Mouse (Mus musculus) midbrain, embryonic 12.5 days (tissue): Measurements from ENCODE around the gene Skiv2l. TPM values are rescaled to one million over a fixed set of nuclear protein-coding genes. Genes with fewer than 3 reads are reported as not detected.

ENCODE experiments used
- ATAC-seq: fragments of 200-750 bp; cut with Nextera tagmentation; 2 replicates; pipeline ENCODE4 v1.8.0; 2017; ENCODE audit warnings: low read depth, moderate TSS enrichment, moderate library complexity; ENCODE audit not compliant: low FRiP score
- H3K27ac ChIP-seq: fragments of 300-500 bp; sonication (generic); replicated peaks from 2 replicates; pipeline ENCODE4 v1.5.1; 2016; ENCODE audit warnings: mild to moderate bottlenecking
- H3K27me3 ChIP-seq: fragments of 300-500 bp; sonication (generic); 2 replicates; pipeline ENCODE4 v1.6.1; 2016; ENCODE audit warnings: mild to moderate bottlenecking
- H3K36me3 ChIP-seq: fragments of 300-500 bp; sonication (generic); 2 replicates; pipeline ENCODE4 v1.6.1; 2016
- H3K4me1 ChIP-seq: fragments of 300-500 bp; sonication (generic); 2 replicates; pipeline ENCODE4 v1.6.1; 2016
- H3K4me2 ChIP-seq: fragments of 300-500 bp; sonication (generic); replicated peaks from 2 replicates; pipeline ENCODE4 v1.6.1; 2016; ENCODE audit warnings: mild to moderate bottlenecking, moderate library complexity
- H3K4me3 ChIP-seq: fragments of 300-500 bp; sonication (generic); 2 replicates; pipeline ENCODE4 v1.5.1; 2016; ENCODE audit warnings: mild to moderate bottlenecking
- H3K9ac ChIP-seq: fragments of 300-500 bp; sonication (generic); replicated peaks from 2 replicates; pipeline ENCODE4 v1.6.1; 2016; ENCODE audit warnings: mild to moderate bottlenecking, moderate library complexity
- H3K9me3 ChIP-seq: fragments of 300-500 bp; sonication (generic); 2 replicates; pipeline ENCODE4 v1.6.1; 2016; ENCODE audit warnings: mild to moderate bottlenecking
- WGBS: fragments of 180-500 bp; shearing (Covaris S2); methylation state at CpG from one replicate; pipeline ENCODE4 v1.1.7; 2016; 5-methylcytosine and 5-hydroxymethylcytosine counted together
- microRNA-seq: library from miRNA; unstranded; fragments of <30 nt; microRNA quantifications from one replicate; pipeline ENCODE4, GENCODE M21; 2017
- polyA plus RNA-seq: library from polyadenylated mRNA; unstranded; fragments of >200 nt; fragmentation: Nextera tagmentation; extraction: Ambion mirVana; gene quantifications from 2 replicates; pipeline ENCODE4 v1.2.1, GENCODE M21; 2016

Skiv2l gene
- polyA plus RNA-seq, 1 experiment from 2014 or later, result 71.5 TPM

DNA sequence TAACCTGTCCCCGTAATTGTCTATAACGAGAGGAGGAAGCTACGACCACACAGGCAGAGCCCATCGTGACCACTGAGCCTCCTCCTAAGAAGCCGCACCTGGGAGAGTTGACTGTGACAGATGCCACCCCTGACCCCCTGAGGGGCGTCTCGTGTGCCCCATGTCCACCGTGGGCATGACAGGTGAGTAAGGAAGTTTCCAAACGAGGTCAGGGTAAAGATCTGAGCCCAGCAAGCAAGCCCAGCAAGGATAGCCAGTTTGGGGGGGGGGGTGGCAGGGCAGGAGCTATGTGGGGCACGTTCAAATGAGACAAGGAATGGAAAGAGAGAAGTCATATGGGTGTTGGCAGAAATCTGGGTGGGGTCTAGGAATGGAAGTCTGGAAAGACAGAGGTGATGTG lies 55.0 kb downstream of the Skiv2l start:
- no peak overlapping the region for H3K9ac ChIP-seq
- 0 out of 2 replicates have a peak, but pooled peaks cover 7% of the 10 kb centered on the region for H3K9me3 ChIP-seq
- no peak overlapping the region for H3K4me2 ChIP-seq
- WGBS, result 84% methylated on average over 10 of the region's 10 CpGs
- no peak overlapping the region for H3K27ac ChIP-seq
- H3K27me3 ChIP-seq, result no peaks in the 10 kb centered on the region
- H3K4me3 ChIP-seq, result no peak overlapping the region
- H3K4me1 ChIP-seq, result no peaks in the 10 kb centered on the region
- no peaks in the 10 kb centered on the region for H3K36me3 ChIP-seq
- ATAC-seq, result no peak

Small RNAs within 50 kb of the gene (microRNA-seq; reads per million reads assigned to microRNA genes)
- gene Mir6970, result 1.9 reads per million
- 1.9 reads per million for gene Mir6971
- gene Mir6972, result not detected

Other genes starting within 250 kb of the Skiv2l start
- 240 and 243 TPM in 2 replicates for gene Rnf5, start 246.5 kb downstream of the Skiv2l start, polyA plus RNA-seq
- 82.8 and 86.2 TPM in 2 replicates for gene Agpat1, start 245.9 kb downstream of the Skiv2l start, polyA plus RNA-seq
- 4.5 and 6.0 TPM in 2 replicates for gene Egfl8, start 234.2 kb downstream of the Skiv2l start, polyA plus RNA-seq
- gene Ppt2, start 221.7 kb downstream of the Skiv2l start, polyA plus RNA-seq, result 21.3 and 23.8 TPM in 2 replicates
- 3.9 and 4.2 TPM in 2 replicates for gene Prrt1, start 220.7 kb downstream of the Skiv2l start, polyA plus RNA-seq
- 16.4 and 18.1 TPM in 2 replicates for gene Fkbpl, start 205.4 kb downstream of the Skiv2l start, polyA plus RNA-seq
- 116 and 121 TPM in 2 replicates for gene Atf6b, start 203.1 kb downstream of the Skiv2l start, polyA plus RNA-seq
- gene Tnxb, start 179.7 kb downstream of the Skiv2l start, polyA plus RNA-seq, result 0.04 and 0.05 TPM in 2 replicates
- gene C4b, start 106.3 kb downstream of the Skiv2l start, polyA plus RNA-seq, result 0.05 and 0.11 TPM in 2 replicates
- not detected in 2 replicates for gene Cyp21a1, start 45.6 kb downstream of the Skiv2l start, polyA plus RNA-seq
- gene Stk19, start 13.3 kb downstream of the Skiv2l start, polyA plus RNA-seq, result 26.1 and 30.8 TPM in 2 replicates
- gene Dxo, start 13.2 kb downstream of the Skiv2l start, polyA plus RNA-seq, result 72.7 and 73.4 TPM in 2 replicates
- 114 TPM in 2 replicates for gene Nelfe, start 181 bp upstream of the Skiv2l start, polyA plus RNA-seq
- 3.3 and 3.5 TPM in 2 replicates for gene Cfb, start 12.3 kb upstream of the Skiv2l start, polyA plus RNA-seq
- 11.4 and 15.1 TPM in 2 replicates for gene Zbtb12, start 29.3 kb upstream of the Skiv2l start, polyA plus RNA-seq
- not detected in 2 replicates for gene Gm20547, start 31.8 kb upstream of the Skiv2l start, polyA plus RNA-seq
- gene C2, start 48.1 kb upstream of the Skiv2l start, polyA plus RNA-seq, result 0.86 and 2.1 TPM in 2 replicates
- 113 and 120 TPM in 2 replicates for gene Ehmt2, start 48.3 kb upstream of the Skiv2l start, polyA plus RNA-seq
- 0.08 and 0.13 TPM in 2 replicates for gene Slc44a4, start 64.3 kb upstream of the Skiv2l start, polyA plus RNA-seq
- gene Neu1, start 81.0 kb upstream of the Skiv2l start, polyA plus RNA-seq, result 20.4 and 20.7 TPM in 2 replicates
- gene Hspa1b, start 109.0 kb upstream of the Skiv2l start, polyA plus RNA-seq, result 0.22 TPM in 1 of 2 replicates, not detected in the other
- not detected in 2 replicates for gene Gm20481, start 119.7 kb upstream of the Skiv2l start, polyA plus RNA-seq
- gene Hspa1a, start 121.9 kb upstream of the Skiv2l start, polyA plus RNA-seq, result 2.3 and 2.8 TPM in 2 replicates
- 1.1 and 1.7 TPM in 2 replicates for gene Hspa1l, start 122.5 kb upstream of the Skiv2l start, polyA plus RNA-seq
- gene Lsm2, start 131.7 kb upstream of the Skiv2l start, polyA plus RNA-seq, result 188 and 202 TPM in 2 replicates
- 139 and 142 TPM in 2 replicates for gene Vars, start 150.8 kb upstream of the Skiv2l start, polyA plus RNA-seq
- 0.14 and 0.23 TPM in 2 replicates for gene Vwa7, start 166.4 kb upstream of the Skiv2l start, polyA plus RNA-seq
- gene Sapcd1, start 177.8 kb upstream of the Skiv2l start, polyA plus RNA-seq, result 5.2 and 6.8 TPM in 2 replicates
- 6.9 and 7.6 TPM in 2 replicates for gene Msh5, start 196.5 kb upstream of the Skiv2l start, polyA plus RNA-seq
- gene Clic1, start 199.8 kb upstream of the Skiv2l start, polyA plus RNA-seq, result 145 and 165 TPM in 2 replicates
- gene Ddah2, start 208.8 kb upstream of the Skiv2l start, polyA plus RNA-seq, result 595 and 615 TPM in 2 replicates
- not detected in 2 replicates for gene Ly6g6c, start 215.2 kb upstream of the Skiv2l start, polyA plus RNA-seq
- 0.52 and 0.93 TPM in 2 replicates for gene Mpig6b, start 216.0 kb upstream of the Skiv2l start, polyA plus RNA-seq
- gene Ly6g6e, start 226.7 kb upstream of the Skiv2l start, polyA plus RNA-seq, result 0.24 TPM in 1 of 2 replicates, not detected in the other
- gene Ly6g6d, start 227.9 kb upstream of the Skiv2l start, polyA plus RNA-seq, result 1.1 and 1.7 TPM in 2 replicates
- gene Ly6g6f, start 235.4 kb upstream of the Skiv2l start, polyA plus RNA-seq, result 0.47 TPM in 2 replicates
- gene Abhd16a, start 239.1 kb upstream of the Skiv2l start, polyA plus RNA-seq, result 69.0 and 72.3 TPM in 2 replicates